8 mouse cellular contexts compared by ENCODE assay signal in the genomic region with DNA sequence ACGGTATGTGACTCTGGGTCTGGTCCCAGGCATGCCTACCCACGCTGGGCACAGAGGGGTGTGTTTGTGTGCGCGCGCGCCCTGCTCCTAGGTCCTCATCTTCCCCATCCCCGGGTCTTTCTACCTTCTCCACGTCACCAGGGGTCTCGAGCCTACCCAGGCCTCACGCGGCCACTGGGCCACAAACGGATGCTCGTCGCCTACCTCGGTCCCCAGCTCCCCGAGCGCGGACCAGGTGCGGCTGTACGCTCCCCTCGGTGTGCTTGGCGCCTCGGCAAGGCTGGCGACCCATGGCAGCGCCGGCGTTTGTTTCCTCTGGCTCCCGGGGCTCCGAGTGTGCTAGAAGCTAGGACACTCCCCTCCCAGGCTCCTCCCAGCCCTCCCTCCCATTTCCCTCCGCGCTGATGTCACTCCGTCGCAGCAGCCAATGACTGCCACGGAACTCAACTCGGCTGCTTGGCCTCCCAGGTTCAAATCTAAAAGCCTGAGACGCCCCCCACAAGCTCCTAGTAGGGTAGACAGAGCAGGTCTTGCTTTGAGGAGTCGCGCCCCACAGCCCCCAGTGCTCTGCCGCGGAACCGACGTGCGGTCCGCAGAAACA. TPM values are rescaled to one million over a fixed set of nuclear protein-coding genes. Genes with fewer than 3 reads are reported as not detected.
A peak's percentile ranks its signal among the peaks of the same experiment; 100 is the strongest.
DNase-seq lines count a peak whose midpoint lies in the region; ATAC-seq and TF ChIP-seq lines count a peak whose summit lies in the region.

Gene Cdc42ep4 (minus strand): TSS at position 398 of the 601 bp plus-strand sequence.

- peak; percentile 98 for DNase-seq in kidney, postnatal 0 days (ENCODE audit: low spot score)
- DNase-seq in liver, embryonic 11.5 days (ENCODE audit: low spot score) = peak; percentile 86
- peak; percentile 83 to 91 for DNase-seq in spleen, postnatal 4 days (ENCODE audit: low spot score in 2 of 2)

- H3K9me3 ChIP-seq in heart, embryonic 12.5 days (replicated peaks) = no peaks in the 10 kb centered on the region
- H3K9me3 ChIP-seq in kidney, postnatal 0 days (replicated peaks; ENCODE audit: low read length) = no peaks in the 10 kb centered on the region
- no peaks in the 10 kb centered on the region for H3K9me3 ChIP-seq in liver, embryonic 11.5 days (ENCODE audit: control insufficient read depth, low read length)

- H3K27ac ChIP-seq in brown adipose tissue, adult 24 weeks (replicated peaks; ENCODE audit: low read depth, low read length) = peak within 1 kb of the TSS; percentile 93
- peak within 1 kb of the TSS; percentile 80 for H3K27ac ChIP-seq in heart, embryonic 12.5 days (ENCODE audit: poor library complexity, severe bottlenecking)
- peak within 1 kb of the TSS; percentile 96 for H3K27ac ChIP-seq in kidney, postnatal 0 days
- peak within 1 kb of the TSS; percentile 89 for H3K27ac ChIP-seq in liver, embryonic 11.5 days (ENCODE audit: low read depth, low read length)

- peak within 1 kb of the TSS; percentile 47 for H3ac ChIP-seq in myocyte (ENCODE audit: control insufficient read depth, insufficient read length)

- peak within 1 kb of the TSS; percentile 86 for H3K9ac ChIP-seq in heart, embryonic 12.5 days
- H3K9ac ChIP-seq in kidney, postnatal 0 days (ENCODE audit: low read depth, low read length) = peak within 1 kb of the TSS; percentile 85
- peak within 1 kb of the TSS; percentile 78 for H3K9ac ChIP-seq in liver, embryonic 11.5 days (ENCODE audit: low read depth, low read length)

- H3K4me1 ChIP-seq in brown adipose tissue, adult 24 weeks (ENCODE audit: control insufficient read depth, insufficient read depth, insufficient read length, low read length) = peaks cover 19% of the 10 kb centered on the region
- peaks cover 47% of the 10 kb centered on the region for H3K4me1 ChIP-seq in heart, embryonic 12.5 days (replicated peaks)
- H3K4me1 ChIP-seq in kidney, postnatal 0 days (replicated peaks; ENCODE audit: insufficient read depth, low read length) = peaks cover 30% of the 10 kb centered on the region
- peaks cover 36% of the 10 kb centered on the region for H3K4me1 ChIP-seq in liver, embryonic 11.5 days (replicated peaks; ENCODE audit: control insufficient read depth, insufficient read depth, low read length)

- H3K36me3 ChIP-seq in heart, embryonic 12.5 days = no peaks in the 10 kb centered on the region
- H3K36me3 ChIP-seq in kidney, postnatal 0 days (ENCODE audit: insufficient read depth, low read length) = 0 out of 2 replicates have a peak, but pooled peaks cover 6% of the 10 kb centered on the region
- H3K36me3 ChIP-seq in liver, embryonic 11.5 days (ENCODE audit: control insufficient read depth, insufficient read depth, low read length) = no peaks in the 10 kb centered on the region
- peaks cover 3% of the 10 kb centered on the region for H3K36me3 ChIP-seq in myocyte (ENCODE audit: control insufficient read depth, insufficient read depth)

- H3K4me3 ChIP-seq in brown adipose tissue, adult 24 weeks (ENCODE audit: insufficient read depth, low read depth, low read length) = peak within 1 kb of the TSS; percentile 97
- peak within 1 kb of the TSS; percentile 72 for H3K4me3 ChIP-seq in heart, embryonic 12.5 days
- H3K4me3 ChIP-seq in kidney, postnatal 0 days (replicated peaks; ENCODE audit: low read depth, low read length) = peak within 1 kb of the TSS; percentile 84
- peak within 1 kb of the TSS; percentile 82 for H3K4me3 ChIP-seq in liver, embryonic 11.5 days (ENCODE audit: low read depth, low read length)
- H3K4me3 ChIP-seq in myocyte = peak within 1 kb of the TSS; percentile 88

- H3K79me2 ChIP-seq in myocyte (ENCODE audit: control insufficient read depth, insufficient read depth) = peaks cover 23% of the 10 kb centered on the region

- peak; percentile 94 for TF ChIP-seq POLR2A in myocyte (IDR thresholded peaks at IDR 0.05; ENCODE audit: insufficient read length, low read depth)

- H3K4me2 ChIP-seq in heart, embryonic 12.5 days = peak within 1 kb of the TSS; percentile 83
- H3K4me2 ChIP-seq in kidney, postnatal 0 days (ENCODE audit: low read length) = peak within 1 kb of the TSS; percentile 63
- H3K4me2 ChIP-seq in liver, embryonic 11.5 days = peak within 1 kb of the TSS; percentile 89
- H3K4me2 ChIP-seq in myocyte (ENCODE audit: low read depth) = peak within 1 kb of the TSS; percentile 83

- H3K27me3 ChIP-seq in heart, embryonic 12.5 days (replicated peaks) = no peaks in the 10 kb centered on the region
- H3K27me3 ChIP-seq in kidney, postnatal 0 days (ENCODE audit: insufficient read depth, low read length) = no peaks in the 10 kb centered on the region
- no peaks in the 10 kb centered on the region for H3K27me3 ChIP-seq in liver, embryonic 11.5 days (replicated peaks; ENCODE audit: control insufficient read depth, insufficient read depth, low read length)
- no peaks in the 10 kb centered on the region for H3K27me3 ChIP-seq in myocyte (ENCODE audit: control insufficient read depth, insufficient read depth, insufficient read length)

- ATAC-seq in CD4-positive, CD25-positive, alpha-beta regulatory T cell, adult 4 months = peak; percentile 86
- ATAC-seq in erythroid progenitor cell, adult 5-6 weeks (replicated peaks; ENCODE audit: low FRiP score, poor library complexity, severe bottlenecking) = peak; percentile 77
- ATAC-seq in heart, embryonic 12.5 days (ENCODE audit: insufficient number of reproducible peaks, low FRiP score) = peak; percentile 86
- peak; percentile 65 for ATAC-seq in kidney, postnatal 0 days (replicated peaks; ENCODE audit: low FRiP score, low read depth)
- peak; percentile 81 for ATAC-seq in liver, embryonic 11.5 days (replicated peaks; ENCODE audit: low FRiP score)

- under 1% methylated on average over 44 of the region's 44 CpGs for WGBS in heart, embryonic 12.5 days
- WGBS in kidney, postnatal 0 days = under 1% methylated on average over 44 of the region's 44 CpGs
- WGBS in liver, embryonic 11.5 days = under 1% methylated on average over 44 of the region's 44 CpGs

- TF ChIP-seq CTCF in kidney, postnatal 0 days (IDR thresholded peaks at IDR 0.05; ENCODE audit: low read depth) = no peak

TF ChIP-seq in myocyte, 11 proteins besides CTCF, POLR2A, EP300 and RAD21:
- no peak for TF ChIP-seq MAX (IDR thresholded peaks at IDR 0.05; ENCODE audit: low read depth)
- TF ChIP-seq TCF12 (IDR thresholded peaks at IDR 0.05; ENCODE audit: insufficient read depth, poor library complexity, severe bottlenecking) = no peak
- no peak for TF ChIP-seq MYOD1 (IDR thresholded peaks at IDR 0.05; ENCODE audit: control insufficient read depth in 1 of 3, insufficient read length in 2 of 3, low read depth in 2 of 3)
- no peak for TF ChIP-seq SRF (IDR thresholded peaks at IDR 0.05; ENCODE audit: control insufficient read depth, insufficient read length, low read depth)
- TF ChIP-seq MYOG (IDR thresholded peaks at IDR 0.05; ENCODE audit: control insufficient read depth in 1 of 3, insufficient read depth in 1 of 3, insufficient read length in 2 of 3, low read depth in 2 of 3) = peak in 1 of 3 experiments; percentile 11
- TF ChIP-seq POLR2AphosphoS2 (IDR thresholded peaks at IDR 0.05; ENCODE audit: insufficient read length, low read depth) = peak; percentile 80
- TF ChIP-seq USF1 (IDR thresholded peaks at IDR 0.05; ENCODE audit: low read depth) = no peak
- TF ChIP-seq E2F4 (IDR thresholded peaks at IDR 0.05; ENCODE audit: insufficient read depth) = no peak
TF ChIP-seq in myocyte: peak in this region for 2.

RNA-seq across cellular contexts. Expression of gene Cdc42ep4, which starts in this region (rescaled TPM):
- 1 to 10 TPM; 2.1 to 2.3 TPM for polyA plus RNA-seq in CD4-positive, CD25-positive, alpha-beta regulatory T cell, adult 4 months (2017; shearing (Covaris generic))
- polyA plus RNA-seq in brown adipose tissue, adult 24 weeks (2012; ENCODE audit: insufficient read depth, insufficient read length, missing spikeins) = 8.7 and 16.3 TPM in 2 replicates
- 18.0 and 19.8 TPM in 2 replicates for total RNA-seq in erythroid progenitor cell, adult 5-6 weeks (2015; ENCODE audit: low replicate concordance)
- 31.3 and 33.8 TPM in 2 replicates for total RNA-seq in erythroid progenitor cell, adult 5-6 weeks (2017; ENCODE audit: low replicate concordance)
- 23.2 and 24.3 TPM in 2 replicates for polyA plus RNA-seq in heart, embryonic 12.5 days (2016; fragmentation: Nextera tagmentation; extraction: Ambion mirVana)
- 48.5 and 52.3 TPM in 2 replicates for polyA plus RNA-seq in kidney, postnatal 0 days (2015; fragmentation: Nextera tagmentation; extraction: Ambion mirVana)
- polyA plus RNA-seq in liver, embryonic 11.5 days (2014; fragmentation: Nextera tagmentation; extraction: Ambion mirVana) = 26.0 and 29.5 TPM in 2 replicates
- 13.3 TPM for polyA plus RNA-seq in myocyte (2012; fragmentation: generic; extraction: Trizol)

Comparison
In these comparisons a context has a peak if more than half of its experiments do, and no peak if none do; other contexts are left out.
1. Peak in every context shown above with its lines: DNase-seq, ATAC-seq, H3K4me3 ChIP-seq and H3K27ac ChIP-seq.